Mouse (Mus musculus) embryo, embryonic 10 days (tissue): ENCODE measurements at regions not wholly inside any gene's neighbourhood (a gene's known extent, or its start where the extent isn't known, plus 50 kb on each side); places are given as distances from the start of the nearest gene placed in this dataset.
A peak's percentile ranks its signal among the peaks of the same experiment; 100 is the strongest.

Source experiments
- DNase-seq: peaks from one replicate; pipeline ENCODE4 v3.0.0-alpha.2; 2015; ENCODE audit warnings: low spot score

GRCm38 (mm10) chr17:4673271-4673670 is 320.9 kb upstream of the Arid1b start:
- DNase-seq = no peak

DNA sequence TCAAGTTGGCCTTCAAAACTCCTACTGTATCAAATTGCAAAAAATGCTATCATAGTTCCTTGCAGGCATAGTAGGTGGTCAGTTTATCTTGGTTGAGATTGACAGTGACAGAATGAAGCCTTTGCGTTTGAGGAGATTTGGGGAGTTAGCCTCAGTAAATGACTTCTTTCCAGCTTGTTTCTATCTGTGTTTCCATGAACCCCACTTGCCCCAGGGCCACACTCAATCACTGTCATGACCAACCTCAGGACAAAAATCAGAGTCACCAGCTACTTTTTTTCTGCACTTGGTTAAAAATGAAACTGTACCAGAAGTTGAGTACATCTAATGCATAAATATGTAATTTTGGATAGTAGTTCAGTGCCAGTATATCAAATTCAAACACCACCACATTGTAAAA is 287.7 kb upstream of the Arid1b start:
- no peak for DNase-seq

DNA sequence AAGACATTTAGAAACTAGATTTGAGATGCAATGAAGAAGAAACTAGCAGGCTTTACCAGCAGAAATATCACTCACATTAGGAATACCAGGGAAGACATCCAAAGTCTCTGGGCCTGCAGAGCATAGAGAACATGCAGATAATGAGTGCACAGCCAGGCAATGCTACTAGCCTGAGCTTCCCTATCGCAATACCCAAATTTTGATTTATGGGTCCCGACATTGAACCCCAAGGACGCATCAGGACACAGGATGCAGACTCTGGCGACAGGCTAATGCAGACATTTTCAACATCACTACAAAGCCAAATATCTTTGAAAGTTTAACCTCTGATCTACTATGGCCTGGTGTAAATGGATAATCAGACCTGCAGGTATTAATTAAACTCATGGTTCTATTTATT is 273.1 kb upstream of the Arid1b start:
- DNase-seq = no peak

GRCm38 (mm10) chr17:4724031-4724430 is 270.1 kb upstream of the Arid1b start:
- no peak for DNase-seq

DNA sequence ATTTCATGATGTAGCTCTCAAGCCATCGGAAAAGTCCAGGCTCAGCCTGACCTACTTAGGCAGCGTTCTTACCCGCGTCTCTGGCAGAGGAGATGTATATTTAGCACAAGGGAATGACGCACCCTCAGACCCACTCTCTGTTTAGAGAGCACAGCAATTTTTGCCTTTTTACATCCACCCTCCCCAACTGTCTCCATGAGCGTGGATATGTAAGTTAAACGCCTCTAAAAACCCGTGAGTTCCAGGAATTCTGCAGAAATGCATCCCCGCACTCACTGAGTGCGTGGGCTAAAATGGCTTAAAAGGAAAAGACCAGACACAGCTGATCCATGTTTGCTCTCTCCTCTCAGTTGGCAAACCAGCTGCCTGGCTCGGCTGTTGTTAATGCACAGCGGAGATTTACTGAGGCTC is 267.8 kb upstream of the Arid1b start:
- no peak for DNase-seq

GRCm38 (mm10) chr17:4734412-4734881 is 259.7 kb upstream of the Arid1b start:
- no peak for DNase-seq

GRCm38 (mm10) chr17:4735185-4735584 is 258.9 kb upstream of the Arid1b start:
- DNase-seq = no peak

- no peak for DNase-seq
Measured at GRCm38 (mm10) chr17:4736689-4737088, 257.4 kb upstream of the Arid1b start.

- DNase-seq = peak; percentile 52
Measured at GRCm38 (mm10) chr17:4738717-4739485, 255.2 kb upstream of the Arid1b start.

DNA sequence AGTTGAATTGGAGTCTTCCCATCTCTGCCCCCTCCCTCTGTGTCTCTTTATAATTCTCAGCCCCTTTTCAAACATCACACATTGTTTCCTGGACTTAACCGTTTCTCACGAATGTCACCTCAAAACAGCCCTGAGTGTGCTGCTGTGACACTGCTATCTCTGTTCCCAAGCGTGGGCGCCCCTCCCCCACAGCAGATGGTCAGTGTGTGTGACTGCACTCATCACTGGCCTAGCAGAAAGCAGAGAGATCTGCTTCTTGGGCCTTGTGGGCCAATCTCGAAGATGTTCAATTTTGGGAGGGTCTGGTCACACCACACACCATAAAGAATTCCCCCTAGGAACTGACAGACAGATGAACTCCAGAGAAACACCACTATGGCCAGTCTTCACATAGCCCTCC is 253.3 kb upstream of the Arid1b start:
- peak; percentile 55 for DNase-seq

- DNase-seq = no peak
Measured at GRCm38 (mm10) chr17:4742314-4742713, 251.8 kb upstream of the Arid1b start.

GRCm38 (mm10) chr17:4762956-4763355 is 231.2 kb upstream of the Arid1b start:
- DNase-seq = no peak

DNA sequence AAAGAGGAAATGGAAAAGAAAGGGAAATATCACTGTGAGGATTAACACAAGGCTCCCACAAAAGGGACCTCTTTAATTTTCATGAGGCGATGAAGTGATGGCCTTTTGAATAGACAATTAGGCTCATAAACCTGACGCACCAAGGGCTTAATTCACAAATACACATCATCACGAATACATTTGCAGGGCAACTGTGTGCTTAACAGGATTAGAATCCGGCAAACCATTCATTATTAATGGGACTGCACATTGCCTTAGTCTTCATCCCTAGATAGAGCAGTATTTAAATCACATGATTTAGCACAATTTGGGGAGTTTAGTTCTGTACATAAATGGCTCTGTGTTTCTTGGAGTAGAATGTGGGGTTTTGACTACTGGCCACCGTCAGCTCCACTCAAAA is 228.4 kb upstream of the Arid1b start:
- DNase-seq = no peak

DNA sequence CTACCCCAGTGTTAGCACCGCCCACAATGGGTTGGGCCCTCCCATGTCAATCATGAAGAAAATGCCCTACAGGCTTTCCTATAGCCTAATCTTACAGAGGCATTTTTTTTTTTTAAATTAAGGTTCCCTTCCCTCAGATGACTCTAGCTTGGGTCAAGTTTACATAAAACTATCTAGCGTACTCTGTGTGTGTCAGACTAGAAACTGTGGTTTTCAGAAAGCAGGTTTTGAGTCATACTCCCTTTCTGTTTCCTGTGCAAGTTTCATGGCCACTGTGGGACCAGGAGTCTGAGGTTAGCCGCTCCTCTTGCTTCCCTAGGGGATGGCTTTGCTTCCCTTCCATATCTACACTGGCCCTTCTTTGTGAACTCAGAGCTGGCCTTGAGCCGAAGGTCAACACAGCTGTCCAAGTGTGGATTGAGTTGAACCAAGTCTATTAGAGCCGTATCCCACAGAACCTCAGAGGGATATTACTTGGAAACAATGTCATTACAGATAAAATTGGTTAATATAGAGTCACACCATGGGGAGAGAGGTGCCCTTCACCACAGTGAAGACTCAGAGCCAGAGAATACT is 226.1 kb upstream of the Arid1b start:
- DNase-seq = no peak

DNA sequence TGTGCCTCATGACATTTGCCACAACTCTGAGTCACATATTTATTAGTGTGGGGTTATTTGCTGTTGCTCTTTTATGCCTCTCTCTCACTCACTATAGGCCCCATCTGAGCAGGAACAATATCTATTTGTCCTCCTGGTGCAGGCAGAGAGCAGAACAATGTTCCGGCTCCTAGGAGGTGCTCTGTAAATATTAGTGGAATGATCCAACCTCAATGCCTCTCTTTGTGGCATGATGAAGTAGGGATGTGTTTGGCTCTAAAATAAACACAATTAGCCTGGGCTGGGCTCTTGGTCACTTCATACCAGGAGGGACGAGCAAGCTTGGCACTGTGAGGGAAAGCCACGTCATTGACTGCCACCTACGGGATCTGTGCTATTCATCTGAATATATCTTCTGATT is 224.8 kb upstream of the Arid1b start:
- no peak for DNase-seq

- DNase-seq = no peak
Measured at GRCm38 (mm10) chr17:4770052-4770451, 224.1 kb upstream of the Arid1b start.

- peak; percentile 74 for DNase-seq
Measured at GRCm38 (mm10) chr17:4778161-4778560, 216.0 kb upstream of the Arid1b start.

- DNase-seq = no peak
Measured at GRCm38 (mm10) chr17:4779017-4779416, 215.1 kb upstream of the Arid1b start.

GRCm38 (mm10) chr17:4781586-4781985 is 212.5 kb upstream of the Arid1b start:
- no peak for DNase-seq

DNA sequence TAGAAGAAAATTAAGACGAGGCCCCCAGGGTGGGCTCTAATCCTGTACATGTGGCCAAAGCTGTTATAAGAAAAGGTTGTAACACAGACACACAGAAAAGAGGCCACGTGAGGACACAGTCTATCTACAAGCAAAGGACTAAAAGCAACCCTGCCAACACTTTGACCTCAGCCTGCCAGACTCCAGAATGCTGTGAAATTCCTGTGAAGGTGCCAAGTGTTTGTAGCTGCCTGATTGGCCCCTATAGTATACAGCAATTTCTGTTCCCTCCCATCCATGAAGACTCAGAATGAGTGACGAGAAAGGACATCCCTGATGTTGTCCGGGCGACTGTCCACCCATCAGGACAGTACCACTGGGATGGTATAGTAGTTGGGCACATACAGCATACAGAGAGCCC is 209.8 kb upstream of the Arid1b start:
- DNase-seq = no peak

DNA sequence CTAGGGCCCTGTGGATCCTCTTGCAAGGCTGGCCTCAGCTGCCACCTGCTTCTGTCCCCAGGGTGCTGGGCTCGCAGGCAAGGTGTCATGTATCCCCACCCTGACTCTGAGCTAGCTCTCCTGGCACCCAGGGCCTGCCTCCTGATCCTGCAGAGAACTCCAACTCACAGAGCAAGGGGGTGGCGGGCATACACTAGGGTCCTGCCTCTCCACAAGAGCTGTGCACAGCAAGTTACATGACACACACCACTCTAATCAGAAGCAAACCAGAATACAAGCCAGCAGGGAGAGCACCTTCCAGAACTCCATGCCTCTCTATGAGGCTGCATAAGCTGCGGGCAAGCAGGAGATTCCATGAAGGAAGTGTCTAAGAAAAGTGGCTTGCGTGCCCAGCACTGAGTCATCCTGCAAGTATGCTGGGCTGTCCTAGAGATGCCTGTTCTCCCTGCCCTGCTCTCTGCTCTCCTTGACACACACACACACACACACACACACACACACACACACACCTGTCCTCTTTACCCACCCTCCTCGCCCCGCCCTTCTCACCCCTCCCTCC is 208.8 kb upstream of the Arid1b start:
- DNase-seq = no peak

DNA sequence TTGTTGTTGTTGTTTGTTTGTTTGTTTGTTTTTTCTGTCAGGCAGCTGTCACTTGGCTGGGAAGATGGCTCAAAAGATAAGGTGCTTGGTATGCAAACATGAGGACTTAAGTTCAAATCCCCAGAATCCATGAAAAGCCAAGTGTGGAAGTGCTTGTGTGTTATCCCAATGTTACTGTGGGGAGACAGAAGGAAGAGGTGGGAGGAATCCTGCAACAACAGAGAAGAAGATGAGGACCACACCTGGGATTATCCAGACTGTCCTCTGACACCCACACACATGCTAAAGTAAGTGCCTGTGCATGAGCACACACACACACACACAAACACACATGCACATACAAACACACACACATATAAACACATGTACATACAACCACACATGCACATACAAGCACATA is 207.6 kb upstream of the Arid1b start:
- no peak for DNase-seq

DNA sequence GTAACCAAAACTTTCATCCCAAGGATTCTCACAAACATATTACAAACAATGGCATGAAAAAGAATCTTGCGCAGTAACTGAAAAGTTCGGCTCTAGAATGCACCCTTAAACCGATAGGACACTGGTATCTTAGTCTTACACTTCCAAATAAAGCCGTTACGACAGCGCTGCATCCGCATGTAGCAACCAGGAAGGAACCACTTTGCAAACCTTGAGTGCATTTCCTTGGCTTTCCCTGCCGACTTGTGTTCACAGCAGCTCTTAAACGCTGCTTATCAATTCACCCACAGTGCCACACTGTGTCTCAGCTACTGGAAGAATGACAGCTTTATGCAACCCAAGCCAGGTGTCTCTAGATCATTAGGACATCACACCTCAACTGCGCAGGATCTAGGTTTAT is 202.3 kb upstream of the Arid1b start:
- DNase-seq = no peak

GRCm38 (mm10) chr17:4796241-4796640 is 197.9 kb upstream of the Arid1b start:
- DNase-seq = no peak
